Mouse (Mus musculus) thymus, postnatal 10 days (tissue): ENCODE results near the gene Nfkbid.
"Not testable (repeated sequence)": the region's sequence is repeated elsewhere in the genome, so short reads cannot be mapped to it uniquely, and the experiment has no call there.

Experiments
- DNase-seq, 2 experiments: peaks; one replicate each; pipeline ENCODE4 v3.0.0; 2021; ENCODE audit warnings: low spot score in 2 of 2

Nfkbid gene

DNA sequence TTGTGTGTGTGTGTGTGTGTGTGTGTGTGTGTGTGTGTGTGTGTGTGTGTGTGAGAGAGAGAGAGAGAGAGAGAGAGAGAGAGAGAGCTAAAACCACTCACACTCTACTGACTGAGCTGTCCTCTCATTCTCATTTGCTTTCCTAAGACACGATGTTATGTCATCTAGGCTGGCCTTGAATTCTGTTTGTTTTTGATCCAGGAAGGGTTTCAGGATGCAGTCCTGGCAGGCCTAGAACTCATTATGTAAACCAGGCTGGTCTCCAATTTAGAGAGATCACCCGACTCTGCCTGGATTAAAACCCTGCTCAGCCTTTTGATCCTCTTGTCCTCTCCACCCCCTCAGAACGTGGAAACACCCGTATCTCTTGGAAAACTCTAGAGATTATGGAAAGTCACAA lies 42.5 kb downstream of the Nfkbid start:
- DNase-seq = no peak

DNA sequence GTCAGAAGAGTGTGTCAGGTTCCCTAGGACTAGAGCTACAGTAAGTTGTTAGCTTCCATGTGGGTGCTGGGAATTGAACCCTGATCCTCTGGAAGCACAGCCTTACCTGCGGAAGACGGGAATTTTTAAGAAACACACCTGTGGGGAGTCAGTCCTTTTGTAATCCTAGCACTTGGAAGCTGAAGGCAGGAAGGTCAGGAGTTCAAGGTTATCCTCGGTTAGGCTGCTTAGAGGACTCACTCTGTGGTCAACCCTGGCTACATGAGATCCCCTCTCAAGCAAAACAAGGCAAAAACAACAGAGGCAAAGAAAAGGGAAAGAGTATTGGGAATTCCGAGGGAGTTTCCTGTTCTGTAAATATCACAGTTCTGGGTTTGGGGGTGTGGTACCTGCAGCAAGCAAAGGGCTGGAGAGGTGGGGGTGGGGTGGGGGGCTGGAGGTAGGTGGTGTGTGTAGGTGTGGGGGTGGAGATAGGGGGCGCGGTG lies 43.3 kb downstream of the Nfkbid start:
- no peak for DNase-seq

DNA sequence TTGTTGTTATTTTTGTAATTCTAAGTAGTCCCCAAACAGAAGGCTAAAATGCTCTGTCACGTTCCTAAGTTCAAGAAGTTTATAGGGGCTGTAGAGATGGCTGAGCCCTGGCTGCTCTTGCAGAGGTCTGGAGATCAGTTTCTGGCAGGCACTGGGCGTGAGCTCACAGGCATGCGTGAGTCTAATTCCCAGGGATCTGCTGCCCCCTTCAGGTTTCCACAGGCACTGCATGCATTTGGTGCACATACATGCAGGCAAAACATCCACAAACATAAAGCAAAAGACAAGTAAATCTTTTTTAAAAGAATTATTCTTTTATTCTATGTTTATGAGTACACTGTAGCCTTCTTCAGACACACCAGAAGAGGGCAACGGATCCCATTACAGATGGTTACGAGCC lies 50.9 kb downstream of the Nfkbid start:
- DNase-seq = peak in 1 of 2 experiments; percentile 59

DNA sequence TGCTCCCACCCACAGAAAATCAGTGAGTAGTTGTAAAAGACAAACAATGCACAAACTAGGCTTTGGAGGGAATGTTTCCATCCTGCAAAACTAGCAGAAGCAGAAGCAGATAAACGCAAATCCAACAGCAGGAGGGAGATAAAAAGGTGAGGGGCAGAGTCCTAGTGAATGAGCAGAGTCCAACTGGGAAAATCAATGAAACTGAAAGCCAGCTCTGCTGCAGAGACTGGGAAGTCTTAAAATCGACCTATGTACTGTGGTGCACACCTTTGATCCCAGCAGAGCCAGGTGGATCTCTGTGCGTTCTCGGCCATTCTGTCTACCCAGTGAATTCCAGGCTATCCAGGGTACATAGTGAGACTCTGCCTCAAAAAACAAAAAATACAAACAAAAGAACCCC lies 53.5 kb downstream of the Nfkbid start:
- no peak for DNase-seq

DNA sequence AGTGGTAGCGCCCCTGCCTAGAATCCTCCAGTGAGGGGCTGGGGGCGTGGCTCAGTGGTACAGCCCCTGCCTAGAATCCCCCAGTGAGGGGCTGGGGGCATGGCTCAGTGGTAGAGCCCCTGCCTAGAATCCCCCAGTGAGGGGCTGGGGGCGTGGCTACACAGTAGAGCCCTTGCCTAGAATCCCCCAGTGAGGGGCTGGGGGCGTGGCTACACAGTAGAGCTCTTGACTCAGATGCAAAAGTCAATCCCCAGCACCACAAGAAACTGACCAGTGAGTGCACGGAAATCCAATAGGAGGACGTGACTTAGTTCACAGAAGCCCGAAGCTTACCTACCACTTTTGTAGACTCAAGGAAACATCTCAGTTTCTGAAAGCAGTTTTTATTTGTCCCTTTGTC lies 54.6 kb downstream of the Nfkbid start:
- not testable (repeated sequence) for DNase-seq

DNA sequence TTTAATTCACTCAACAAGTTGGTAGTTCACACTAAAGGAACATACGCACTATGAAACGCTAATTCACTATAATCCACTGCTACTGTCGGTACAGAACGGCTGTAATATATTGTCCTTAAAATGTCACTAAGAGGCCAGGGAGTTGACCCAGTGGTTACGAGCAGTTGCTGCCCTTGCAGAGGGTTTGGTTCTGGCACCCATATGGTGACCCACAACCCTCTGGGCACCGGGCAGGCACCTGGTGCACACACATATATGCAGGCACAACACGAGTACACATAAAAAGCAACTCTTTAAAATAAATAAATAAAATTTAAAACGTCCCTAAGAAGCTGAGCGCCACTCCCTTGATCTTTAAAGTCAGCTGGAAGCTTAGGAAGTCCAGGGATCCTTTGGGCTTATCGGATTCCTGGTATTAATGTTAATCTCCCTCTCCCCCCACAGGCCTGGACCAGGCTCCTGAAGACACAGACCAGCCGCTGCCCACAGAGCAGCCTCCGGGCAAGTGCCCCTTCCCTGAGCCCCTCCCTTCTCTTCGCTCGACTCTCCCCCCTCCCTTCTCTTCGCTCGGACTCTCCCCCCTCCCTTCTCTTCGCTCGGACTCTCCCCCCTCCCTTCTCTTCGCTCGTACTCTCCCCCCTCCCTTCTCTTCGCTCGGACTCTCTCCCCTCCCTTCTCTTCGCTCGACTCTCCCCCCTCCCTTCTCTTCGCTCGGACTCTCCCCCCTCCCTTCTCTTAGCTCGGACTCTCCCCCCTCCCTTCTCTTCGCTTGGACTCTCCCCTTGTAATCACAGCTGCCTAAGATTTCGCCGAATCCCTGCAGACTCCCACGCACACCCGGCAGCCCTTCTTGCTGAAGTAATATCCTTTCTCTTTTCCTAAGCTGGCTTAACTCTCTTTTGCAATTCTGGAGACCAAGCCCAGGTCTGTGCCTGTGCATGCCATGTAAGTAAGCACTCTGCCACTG lies 56.2 kb downstream of the Nfkbid start:
- DNase-seq = no peak
